Mouse (Mus musculus) G1E (cell line): Measurements from ENCODE around the gene Fam19a2. TPM values are rescaled to one million over a fixed set of nuclear protein-coding genes. Genes with fewer than 3 reads are reported as not detected.

Experiments used
- ATAC-seq: 2 replicates; pipeline ENCODE4 v1.8.0; 2016; ENCODE audit warnings: mild to moderate bottlenecking; ENCODE audit not compliant: insufficient number of reproducible peaks, poor library complexity, low FRiP score, severe bottlenecking; ENCODE audit errors: extremely low read depth
- DNase-seq: peaks from one replicate; pipeline ENCODE4 v3.0.0; 2012; ENCODE audit warnings: low spot score
- H3K27me3 ChIP-seq: 2 replicates; pipeline ENCODE4 v1.6.1; 2012; ENCODE audit warnings: mild to moderate bottlenecking, low read length, inconsistent platforms; ENCODE audit not compliant: insufficient read depth
- H3K36me3 ChIP-seq: replicated peaks from 2 replicates; pipeline ENCODE3; 2012; ENCODE audit warnings: mild to moderate bottlenecking, inconsistent platforms
- H3K4me1 ChIP-seq: 2 replicates; pipeline ENCODE4 v1.6.1; 2012; ENCODE audit warnings: low read depth, low read length, inconsistent platforms, mixed read lengths; ENCODE audit not compliant: insufficient read depth
- H3K4me3 ChIP-seq: 2 replicates; pipeline ENCODE4 v1.5.1; 2012; ENCODE audit warnings: low read depth, mild to moderate bottlenecking, inconsistent platforms, low read length, moderate library complexity, mixed read lengths
- H3K9me3 ChIP-seq: replicated peaks from 2 replicates; pipeline ENCODE4 v1.6.1; 2012; ENCODE audit warnings: inconsistent platforms
- CTCF ChIP-seq: IDR thresholded peaks from 2 replicates; pipeline ENCODE4 v1.5.1; 2012; ENCODE audit warnings: low read depth, low read length, inconsistent platforms, mixed read lengths
- GATA1 ChIP-seq: IDR thresholded peaks from 2 replicates; pipeline ENCODE4 v1.6.1; 2012; ENCODE audit warnings: borderline replicate concordance, low read length, inconsistent platforms, mixed read lengths
- GATA2 ChIP-seq: IDR thresholded peaks from 2 replicates; pipeline ENCODE4 v1.6.1; 2012; ENCODE audit warnings: low read depth, low read length, inconsistent platforms, borderline replicate concordance
- POLR2AphosphoS5 ChIP-seq: IDR thresholded peaks from 2 replicates; pipeline ENCODE4 v1.6.1; 2012; ENCODE audit warnings: low read depth, low read length, inconsistent platforms; ENCODE audit not compliant: insufficient replicate concordance
- TAL1 ChIP-seq: conservative IDR thresholded peaks from 2 replicates; pipeline ENCODE4 v1.6.1; 2012; ENCODE audit warnings: low read depth, low read length, inconsistent platforms, mixed read lengths
- polyA plus RNA-seq: library from polyadenylated mRNA; stranded (reverse); fragments of >175 nt; gene quantifications from 2 replicates; pipeline ENCODE4 v1.2.3, GENCODE M21; 2012
- total RNA-seq, 2 experiments: library from RNA; stranded (forward) in 1 of 2; stranded (reverse) in 1 of 2; fragments of 200-1000 nt in 1 of 2; fragments of >200 nt in 1 of 2; fragmentation: Nextera tagmentation in 1 of 2; gene quantifications; 2 replicates each; pipeline ENCODE4 v1.2.3; 2014 to 2017

Gene Fam19a2
- total and polyA plus RNA-seq, 3 experiments = 0.05 TPM; not detected in 2

DNA sequence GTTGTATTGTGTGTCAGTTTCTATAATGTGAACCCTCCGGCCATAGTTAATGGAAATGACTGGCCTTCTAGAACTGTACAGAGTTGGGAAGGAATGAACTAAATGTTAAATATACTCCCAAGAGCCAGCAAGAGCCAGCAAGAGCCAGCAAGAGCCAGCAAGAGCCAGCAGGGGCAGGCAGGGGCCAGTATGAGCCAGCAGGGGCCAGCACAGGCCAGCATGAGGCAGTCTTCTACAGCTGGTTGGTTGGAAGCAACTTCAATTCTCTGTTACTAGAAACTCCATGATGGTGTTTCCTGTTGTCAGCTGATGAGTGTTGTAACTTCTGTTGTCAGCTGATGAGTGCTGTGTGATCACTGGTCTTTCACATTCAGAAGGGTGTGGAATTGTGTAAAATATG lies 151.2 kb downstream of the Fam19a2 start:
- no peak for ATAC-seq
- H3K27me3 ChIP-seq = no peaks in the 10 kb centered on the region
- no peak for TF ChIP-seq GATA2
- no peak for TF ChIP-seq GATA1
- no peak for TF ChIP-seq CTCF
- TF ChIP-seq TAL1 = no peak
- no peak for TF ChIP-seq POLR2AphosphoS5
- H3K9me3 ChIP-seq = peaks cover 10% of the 10 kb centered on the region
- H3K36me3 ChIP-seq = no peaks in the 10 kb centered on the region
- H3K4me1 ChIP-seq = no peaks in the 10 kb centered on the region
- no peak for DNase-seq
- no peak overlapping the region for H3K4me3 ChIP-seq

DNA sequence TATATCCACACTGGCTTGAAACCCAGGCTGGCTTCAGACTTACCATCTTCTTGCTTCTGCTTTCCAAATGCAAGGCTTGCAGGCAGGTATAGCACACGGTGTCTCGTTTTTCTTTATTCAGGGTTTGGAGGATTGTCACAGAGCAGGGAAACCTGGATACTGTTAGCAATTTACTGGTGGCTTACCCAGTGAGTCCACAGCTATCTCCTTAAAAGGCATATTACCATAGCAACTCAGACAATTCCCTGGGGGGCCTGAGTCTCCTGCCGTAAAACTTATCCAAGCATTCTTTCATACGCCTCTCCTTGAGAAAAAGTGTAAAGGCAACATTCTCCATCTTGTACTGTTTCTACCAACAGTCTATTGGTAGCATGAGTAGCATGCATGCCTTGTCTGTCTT lies 152.2 kb downstream of the Fam19a2 start:
- DNase-seq (no peak), ATAC-seq (no peak)
- peaks cover 10% of the 10 kb centered on the region for H3K9me3 ChIP-seq
- TF ChIP-seq GATA1 = no peak
- no peak for TF ChIP-seq GATA2
- no peak for TF ChIP-seq POLR2AphosphoS5
- no peak for TF ChIP-seq TAL1
- TF ChIP-seq CTCF = no peak
- H3K4me1 ChIP-seq = no peaks in the 10 kb centered on the region
- H3K4me3 ChIP-seq = no peak overlapping the region
- no peaks in the 10 kb centered on the region for H3K36me3 ChIP-seq
- H3K27me3 ChIP-seq = no peaks in the 10 kb centered on the region

DNA sequence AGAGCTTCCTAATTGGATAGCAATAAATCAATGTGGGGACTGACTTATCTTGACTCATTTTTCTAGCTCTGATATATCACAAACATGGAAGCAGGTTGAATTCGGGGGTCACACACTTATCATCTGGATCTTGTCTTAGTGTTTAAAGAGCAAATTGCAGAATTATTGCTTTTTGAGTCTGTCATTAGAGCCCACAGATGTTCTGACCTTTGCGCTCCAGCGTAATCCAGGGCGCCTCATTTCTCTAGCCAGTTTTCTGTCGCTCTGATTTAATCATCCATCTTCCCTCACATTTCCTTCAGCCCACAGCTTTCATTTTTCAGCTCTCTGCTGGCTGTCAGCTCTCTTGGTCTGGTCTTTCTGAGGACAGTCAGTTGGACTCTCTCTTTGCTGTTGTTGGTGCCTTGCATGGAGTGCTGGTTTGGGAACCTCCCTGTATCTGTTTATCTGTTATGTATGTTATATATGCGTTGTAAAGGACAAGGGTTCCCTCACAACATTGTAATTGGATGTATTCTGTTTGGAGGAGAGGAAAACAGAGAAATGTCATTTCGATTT lies 154.9 kb downstream of the Fam19a2 start:
- H3K36me3 ChIP-seq = no peaks in the 10 kb centered on the region

DNA sequence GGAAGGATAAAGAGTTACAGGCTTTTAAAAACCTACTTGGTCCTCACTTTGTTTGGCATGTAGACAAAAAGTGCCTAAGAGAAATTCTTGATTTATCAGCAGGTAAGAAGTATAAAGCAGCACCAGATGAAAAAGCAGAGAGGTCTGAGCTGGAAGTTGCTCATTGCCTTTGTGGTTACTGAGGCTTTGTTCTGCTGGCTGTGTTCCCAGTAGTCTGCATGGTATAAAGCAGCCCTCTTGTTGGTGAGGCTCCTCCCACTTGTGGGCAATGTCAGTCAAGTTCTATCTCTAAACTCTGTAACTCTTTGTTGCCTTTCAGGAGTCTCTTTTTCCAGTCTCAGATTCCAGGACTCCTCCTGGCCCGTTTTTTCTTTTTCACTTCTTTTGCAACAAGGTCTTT lies 156.5 kb downstream of the Fam19a2 start:
- Histone ChIP-seq H3K36me3 (no peaks in the 10 kb centered on the region), H3K27me3 (no peaks in the 10 kb centered on the region), H3K4me3 (no peak overlapping the region), H3K9me3 (peaks cover 15% of the 10 kb centered on the region), H3K4me1 (no peaks in the 10 kb centered on the region)
- DNase-seq (no peak), ATAC-seq (no peak)
- TF ChIP-seq GATA2 = no peak

More for the DNA sequence above, 154.9 kb downstream of the Fam19a2 start:
- TF ChIP-seq GATA1 = no peak
- TF ChIP-seq TAL1 = no peak
- Histone ChIP-seq H3K27me3 (no peaks in the 10 kb centered on the region), H3K9me3 (peaks cover 15% of the 10 kb centered on the region), H3K4me3 (no peak overlapping the region), H3K4me1 (no peaks in the 10 kb centered on the region)
- ATAC-seq (no peak), DNase-seq (no peak)

DNA sequence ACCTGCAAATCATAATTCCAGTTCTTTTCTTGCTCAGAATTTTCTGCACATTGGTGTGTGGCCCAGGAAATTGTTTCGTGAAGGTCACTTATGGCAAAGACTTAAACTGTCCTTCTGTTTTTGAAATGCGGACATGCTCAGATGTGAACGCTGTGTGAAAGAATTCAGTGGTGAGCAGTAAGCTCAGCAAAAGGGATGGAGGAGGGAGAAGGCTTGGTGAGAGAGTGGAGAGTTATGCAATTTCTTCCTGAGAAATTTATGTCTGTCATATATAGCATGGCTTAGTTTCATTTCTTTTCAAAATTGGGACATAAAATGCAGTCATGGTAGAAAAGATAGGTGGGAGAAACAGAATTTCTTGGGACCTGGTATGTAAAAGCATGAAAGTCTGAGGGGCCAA lies 160.7 kb downstream of the Fam19a2 start:
- TF ChIP-seq TAL1 = no peak
- Histone ChIP-seq H3K27me3 (no peaks in the 10 kb centered on the region), H3K4me1 (no peaks in the 10 kb centered on the region), H3K9me3 (peaks cover 18% of the 10 kb centered on the region), H3K36me3 (no peaks in the 10 kb centered on the region), H3K4me3 (no peak overlapping the region)
- no peak for DNase-seq
- no peak for ATAC-seq

DNA sequence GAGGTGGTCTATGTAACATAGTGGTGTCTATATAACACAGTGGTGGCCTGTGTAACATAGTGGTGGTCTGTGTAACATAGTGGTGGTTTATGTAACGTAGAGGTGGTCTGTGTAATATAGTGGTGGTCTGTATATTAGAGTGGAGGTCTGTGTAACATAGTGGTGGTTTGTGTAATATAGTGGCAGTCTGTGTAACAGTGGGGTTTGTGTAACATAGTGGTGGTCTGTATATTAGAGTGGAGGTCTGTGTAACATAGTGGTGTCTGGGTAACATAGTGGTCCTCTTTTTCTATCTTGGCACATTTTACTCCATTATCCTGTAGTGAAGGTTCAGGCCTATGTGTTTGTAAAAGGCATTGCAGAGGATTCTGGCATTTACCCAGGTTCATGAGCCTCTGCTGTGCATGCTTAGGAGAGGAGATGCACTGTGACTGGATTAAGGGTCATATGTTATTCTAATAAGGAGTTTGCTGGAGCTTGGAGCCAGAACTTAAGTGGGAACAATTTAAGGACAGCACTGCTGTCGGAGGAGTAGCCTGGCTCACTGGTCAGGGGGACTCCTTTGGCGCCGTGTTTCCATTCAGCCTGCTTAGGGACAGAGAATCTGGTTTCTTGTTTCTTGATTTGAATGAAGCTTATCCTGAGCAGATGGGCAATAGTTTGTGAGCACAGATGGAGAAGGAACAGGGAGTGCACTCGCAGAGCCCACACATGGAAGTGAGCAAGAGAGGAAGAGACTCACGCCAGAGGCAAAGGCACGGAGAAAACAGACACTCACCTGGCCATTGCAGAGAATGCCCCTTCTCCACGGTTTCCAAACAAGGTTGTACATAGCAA lies 162.9 kb downstream of the Fam19a2 start:
- DNase-seq (no peak), ATAC-seq (no peak)
- H3K27me3 ChIP-seq = no peaks in the 10 kb centered on the region
- peaks cover 22% of the 10 kb centered on the region for H3K9me3 ChIP-seq
- TF ChIP-seq CTCF (no peak), GATA1 (no peak), POLR2AphosphoS5 (no peak), GATA2 (no peak), TAL1 (no peak)
- no peak overlapping the region for H3K4me3 ChIP-seq
- no peaks in the 10 kb centered on the region for H3K4me1 ChIP-seq
- H3K36me3 ChIP-seq = no peaks in the 10 kb centered on the region

DNA sequence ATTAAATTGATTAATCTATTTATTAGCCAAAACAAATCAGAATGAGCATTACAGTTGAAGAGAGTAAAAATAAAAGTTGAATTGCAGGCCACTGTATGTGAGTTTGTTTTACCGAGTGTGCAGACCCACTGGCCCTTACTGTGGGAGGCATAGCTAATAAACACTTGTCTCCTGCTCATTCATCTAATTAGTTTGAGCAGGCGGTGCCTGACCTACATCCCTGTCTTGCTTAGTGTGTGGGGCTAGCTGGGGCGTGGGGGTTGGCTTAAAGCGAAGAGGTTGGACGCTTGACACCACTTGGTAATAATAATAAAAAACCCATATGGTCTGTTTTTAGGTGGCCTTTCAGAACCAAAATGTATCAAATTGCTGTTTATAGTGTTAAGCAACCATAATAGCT lies 167.8 kb downstream of the Fam19a2 start:
- Histone ChIP-seq H3K4me3 (no peak overlapping the region), H3K27me3 (no peaks in the 10 kb centered on the region), H3K9me3 (peaks cover 23% of the 10 kb centered on the region), H3K4me1 (no peaks in the 10 kb centered on the region), H3K36me3 (no peaks in the 10 kb centered on the region)
- no peak for TF ChIP-seq POLR2AphosphoS5
- no peak for TF ChIP-seq GATA1
- TF ChIP-seq CTCF = no peak
- TF ChIP-seq GATA2 = no peak
- no peak for TF ChIP-seq TAL1
- no peak for DNase-seq
- ATAC-seq = no peak
